Mouse (Mus musculus) A20 (cell line): ENCODE data around the gene Sppl2c.

Experiments used
- DNase-seq: peaks from one replicate; pipeline ENCODE4 v3.0.0-alpha.2; 2011; ENCODE audit warnings: low read depth, low spot score

Sppl2c gene

DNA sequence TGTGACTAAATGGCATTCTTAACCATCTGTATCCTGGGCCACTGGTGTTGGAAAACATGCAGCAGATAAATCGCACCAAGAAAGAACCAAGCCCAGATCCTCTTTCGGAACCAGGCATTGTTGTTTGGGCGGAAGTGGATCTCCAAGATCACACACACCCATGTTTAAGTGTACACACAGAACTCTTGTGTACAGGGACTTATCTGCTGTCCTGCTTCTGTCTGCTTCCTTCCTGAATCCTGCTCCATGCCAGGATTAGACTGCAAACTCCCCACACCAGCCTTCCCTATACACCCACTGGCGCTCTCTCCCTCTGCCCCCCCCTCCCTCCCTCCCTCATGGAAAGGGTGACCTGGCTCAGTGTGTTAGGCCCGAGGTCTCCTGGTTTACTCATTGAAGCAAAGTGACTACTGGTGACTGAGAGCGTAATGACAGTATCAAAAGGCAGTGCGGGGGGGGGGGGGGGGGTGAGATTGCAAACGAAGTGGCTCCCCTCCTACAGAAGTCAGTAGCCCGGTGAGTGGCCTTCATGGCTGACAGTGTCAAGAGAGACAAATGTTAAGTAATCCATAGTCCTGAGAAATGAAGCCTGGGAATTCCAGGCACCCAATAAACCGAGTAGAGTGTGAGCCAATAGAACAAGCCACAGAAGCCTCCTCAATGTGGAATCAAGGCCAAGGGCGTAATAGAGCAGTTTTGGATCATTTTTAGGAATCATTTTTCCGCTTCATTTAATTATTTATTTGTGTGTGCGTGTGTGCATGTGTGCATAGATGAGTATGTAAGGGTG lies 52.0 kb downstream of the Sppl2c start:
- DNase-seq: no peak
